Mouse (Mus musculus) c-Kit-positive CD71-positive TER-119-negative erythroid progenitor cells, embryonic 14.5 days (primary cell): ENCODE measurements around the gene Arid5b.

ENCODE experiments used
- DNase-seq: peaks from one replicate; pipeline ENCODE4 v3.0.0-alpha.2; 2013; ENCODE audit warnings: low read depth

Gene Arid5b

DNA sequence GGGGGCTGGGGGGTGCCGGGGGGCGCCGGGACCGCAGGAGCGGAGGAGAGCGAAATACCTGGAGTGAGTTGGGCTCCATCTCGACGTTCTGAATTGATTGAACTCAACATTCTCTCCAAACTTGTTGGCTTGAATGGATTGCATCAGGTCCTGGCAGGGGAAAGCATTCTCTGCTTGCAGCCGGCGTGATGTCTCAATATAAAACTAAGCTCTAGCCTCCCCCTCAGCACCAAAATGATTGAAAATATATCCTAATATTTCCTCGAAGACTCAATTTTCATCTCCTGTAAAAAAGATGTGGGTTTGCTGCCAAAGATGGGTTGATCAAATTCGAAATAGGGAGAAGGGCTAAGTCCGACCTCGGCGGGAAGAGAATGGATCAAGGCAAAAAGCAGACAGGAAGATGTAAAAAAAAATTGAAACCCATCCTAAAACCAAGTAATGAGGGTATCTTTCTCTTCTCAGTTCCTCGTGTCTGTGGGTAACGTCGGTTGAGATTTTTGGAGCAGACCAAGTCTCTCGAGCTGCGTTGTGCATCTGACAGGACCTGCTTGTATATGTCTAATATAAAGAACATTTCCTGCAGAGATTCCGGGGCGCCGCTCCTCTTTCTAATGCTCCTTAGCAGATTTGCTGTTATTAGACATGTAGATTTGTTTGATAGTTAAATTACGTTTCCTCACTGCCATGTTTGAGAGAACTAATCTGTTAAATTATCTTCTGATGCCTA, at the start of gene Arid5b:
TSS of gene Arid5b (minus strand) at position 109 of the 730 bp plus-strand sequence.
- no peak for DNase-seq

GRCm38 (mm10) chr10:68325378-68325777, 46.8 kb upstream of the Arid5b start:
- DNase-seq = no peak

DNA sequence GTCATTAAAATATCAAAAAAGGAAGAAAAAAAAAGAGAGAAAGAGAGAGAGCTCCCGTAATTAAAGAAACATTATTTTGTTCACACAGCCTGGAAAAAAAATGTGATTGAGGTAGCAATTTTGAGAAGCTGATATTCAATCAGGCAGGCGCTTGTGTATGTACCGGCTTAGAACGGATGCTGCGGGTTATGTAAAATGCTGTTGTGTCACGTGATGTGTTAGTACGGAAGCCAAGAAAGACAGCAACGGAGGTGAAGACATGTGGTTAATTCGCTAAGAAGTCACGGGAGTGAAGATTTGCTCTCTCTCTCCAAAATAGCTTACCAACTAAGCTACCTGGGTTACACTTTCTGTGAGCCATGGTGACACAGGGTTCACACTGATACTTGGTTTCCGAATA, 45.5 kb upstream of the Arid5b start:
- no peak for DNase-seq

GRCm38 (mm10) chr10:68323167-68323566, 44.6 kb upstream of the Arid5b start:
- DNase-seq = no peak

- DNase-seq = no peak
Observed at GRCm38 (mm10) chr10:68320986-68321385, 42.4 kb upstream of the Arid5b start.

- no peak for DNase-seq
Observed at GRCm38 (mm10) chr10:68320496-68320895, 42.0 kb upstream of the Arid5b start.

DNA sequence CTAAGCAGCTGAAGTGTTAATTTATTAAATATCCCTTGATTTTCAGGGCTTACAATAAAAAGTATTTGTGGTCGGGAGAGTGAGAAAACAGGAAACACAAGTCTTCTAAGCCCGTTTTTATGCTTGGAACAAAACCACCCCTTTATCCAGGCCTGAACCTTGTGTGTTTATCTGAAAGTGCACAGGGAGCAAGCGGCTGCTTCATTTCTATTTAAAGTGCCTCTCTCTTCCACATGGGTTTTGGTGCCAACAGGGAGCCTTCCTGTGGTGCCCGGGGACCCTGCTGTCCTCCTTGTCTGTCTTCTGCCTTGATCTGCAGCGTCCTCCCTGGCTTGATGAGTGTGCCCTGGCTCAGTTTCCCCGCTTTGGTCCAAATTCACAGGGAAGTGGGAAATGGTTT, 40.9 kb upstream of the Arid5b start:
- DNase-seq = no peak

DNA sequence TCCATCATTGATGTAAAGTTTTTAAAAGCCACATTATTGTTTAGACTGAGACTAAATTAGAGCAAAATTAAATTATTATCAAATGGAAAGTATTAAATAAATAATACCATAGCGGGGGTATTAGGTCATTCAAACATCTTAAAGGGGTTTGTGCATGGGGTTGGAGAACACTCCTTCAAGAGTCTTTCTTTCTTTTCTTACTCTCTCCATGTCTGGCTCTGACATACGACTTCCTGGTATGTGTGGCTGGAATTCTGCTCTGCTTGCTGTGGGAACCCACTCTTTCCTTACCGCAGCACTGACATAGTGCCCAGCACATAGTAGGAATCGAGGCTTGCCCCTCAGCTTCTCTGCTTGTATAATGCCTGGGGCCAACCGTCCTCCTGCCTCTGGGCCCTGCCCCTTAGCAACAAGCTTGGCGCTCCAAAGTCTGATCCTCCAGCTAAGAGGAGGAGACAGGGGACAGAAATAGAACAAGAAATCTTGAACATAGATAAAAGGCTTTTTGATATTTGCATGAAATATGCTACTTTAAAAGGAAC, 40.0 kb upstream of the Arid5b start:
- DNase-seq = no peak

- DNase-seq = no peak
Observed at GRCm38 (mm10) chr10:68312734-68313133, 34.2 kb upstream of the Arid5b start.

DNA sequence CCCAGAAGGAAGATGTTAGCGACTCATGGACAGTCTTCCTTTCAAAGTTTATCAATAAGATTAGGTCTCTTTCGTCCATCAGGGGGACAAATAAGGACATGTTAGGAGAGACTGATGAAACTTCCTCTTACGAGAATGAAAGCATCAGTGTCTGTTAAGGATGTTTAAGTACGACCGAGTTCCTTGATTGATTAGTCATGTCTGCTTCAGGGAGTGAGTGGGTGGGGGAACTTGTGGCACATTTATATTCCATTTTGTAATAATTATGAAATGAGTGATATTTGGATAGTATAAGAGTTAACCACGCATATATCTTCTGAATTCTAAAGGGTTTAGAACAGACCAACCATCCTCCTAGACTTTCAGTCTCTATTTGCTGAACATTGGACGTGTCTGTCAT, 22.5 kb upstream of the Arid5b start:
- DNase-seq = no peak

DNA sequence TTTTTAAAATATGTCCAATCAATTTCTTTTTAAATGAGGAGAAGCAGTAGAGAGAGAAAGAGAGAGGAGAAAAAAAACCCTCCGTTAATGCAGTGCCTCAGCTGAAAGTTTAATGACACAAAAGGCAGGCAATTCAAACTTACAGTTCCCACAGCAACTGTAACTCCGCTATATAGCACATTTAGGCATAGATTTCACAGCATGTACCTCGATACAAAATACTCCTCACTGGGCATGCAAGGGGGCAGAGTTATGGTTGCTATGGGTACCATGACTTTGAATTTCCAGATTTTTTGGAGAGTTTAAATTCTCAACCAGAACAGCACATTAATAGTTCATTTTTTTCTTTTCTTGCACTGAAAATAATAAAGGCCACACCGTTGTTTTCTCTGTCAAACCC, 10.9 kb upstream of the Arid5b start:
- no peak for DNase-seq

- no peak for DNase-seq
Observed at GRCm38 (mm10) chr10:68282466-68283391, 4.2 kb upstream of the Arid5b start.

- no peak for DNase-seq
Observed at GRCm38 (mm10) chr10:68281775-68282106, 3.2 kb upstream of the Arid5b start.

DNA sequence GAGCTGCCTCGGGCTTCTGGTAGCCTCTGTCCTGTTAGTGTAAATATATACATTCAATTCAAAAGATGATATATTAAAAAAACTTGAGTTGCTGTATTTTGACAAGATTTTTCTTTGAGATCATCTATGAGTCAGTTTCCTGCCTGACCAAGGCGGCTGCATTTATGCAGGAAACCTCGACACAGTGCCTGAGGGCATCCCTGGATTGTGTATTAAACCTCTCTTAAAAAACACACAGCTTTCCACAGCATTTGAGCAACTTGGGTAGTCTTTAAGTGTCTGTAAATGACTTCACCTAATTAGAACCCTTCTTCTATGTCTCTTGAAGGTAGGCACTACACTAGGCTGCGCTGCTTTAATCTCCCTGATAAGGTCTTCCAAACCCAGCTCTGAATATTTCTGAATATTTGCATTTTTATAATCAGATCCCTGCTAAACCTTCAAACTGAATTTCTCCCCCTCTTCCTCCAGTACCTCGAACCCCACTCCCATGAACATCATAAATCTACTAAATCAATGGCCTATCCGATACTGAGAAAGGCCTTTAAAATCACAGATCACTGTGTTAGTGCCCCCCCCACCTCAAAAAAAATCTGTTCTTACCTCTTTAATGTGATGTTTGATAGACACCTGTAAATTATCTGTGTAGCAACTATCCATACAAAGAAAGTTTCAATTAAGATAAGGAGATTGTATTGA, 2.7 kb upstream of the Arid5b start:
- DNase-seq = no peak

- DNase-seq = no peak
Observed at GRCm38 (mm10) chr10:68279516-68280501, 1.3 kb upstream of the Arid5b start.

DNA sequence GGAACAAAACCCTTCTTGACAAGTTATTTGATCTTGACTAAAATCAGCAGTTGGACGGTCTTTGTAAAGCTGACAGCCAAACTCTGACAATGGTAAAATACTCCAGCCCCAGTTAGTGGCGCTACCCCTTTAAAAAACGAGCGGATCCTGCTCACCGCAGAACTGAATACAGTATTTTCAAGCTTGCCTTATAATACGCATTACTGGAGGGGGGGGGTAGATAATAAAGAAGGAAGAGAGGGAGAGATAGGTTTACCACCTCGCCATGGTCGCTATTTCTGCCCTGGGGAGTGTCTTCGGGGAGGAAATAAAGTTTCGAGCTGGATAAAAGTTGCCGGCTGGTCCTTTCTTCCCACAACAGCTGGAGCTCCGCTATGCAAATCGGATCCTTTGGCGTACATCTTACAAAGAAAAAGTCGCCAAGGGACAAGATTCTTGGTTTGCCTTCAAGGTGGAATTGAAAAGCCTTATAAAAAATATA, 829 bp downstream of the Arid5b start:
- no peak for DNase-seq

DNA sequence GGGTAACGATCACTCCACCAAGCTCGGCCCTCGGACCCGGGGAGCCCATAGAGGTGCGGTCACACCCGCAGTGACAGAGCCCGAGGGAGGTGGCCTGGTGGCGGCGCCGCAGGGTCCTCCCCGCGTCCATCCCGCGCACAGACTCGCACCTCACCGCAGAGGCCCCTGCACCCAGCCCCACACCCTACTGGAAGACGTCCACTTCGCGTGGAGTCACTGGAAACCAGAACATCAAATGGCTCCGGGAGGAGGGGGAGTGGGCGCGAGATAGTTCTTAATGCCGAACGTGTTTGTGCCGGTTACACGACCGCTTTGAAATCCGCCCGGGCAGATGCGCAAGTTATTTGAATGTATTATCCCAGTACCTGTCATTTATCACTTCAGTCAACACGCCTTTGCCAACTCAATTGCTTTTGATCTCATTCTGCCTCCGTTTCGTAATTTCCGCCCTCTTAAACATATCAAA, 1.5 kb downstream of the Arid5b start:
- DNase-seq = no peak

- DNase-seq = no peak
Observed at GRCm38 (mm10) chr10:68276350-68276975, 2.1 kb downstream of the Arid5b start.

GRCm38 (mm10) chr10:68274900-68275760, 3.4 kb downstream of the Arid5b start:
- no peak for DNase-seq
